Mouse (Mus musculus): ENCODE results near the gene Gpr87. TPM values are rescaled to one million over a fixed set of nuclear protein-coding genes. Genes with fewer than 3 reads are reported as not detected.
A peak's percentile ranks its signal among the peaks of the same experiment; 100 is the strongest.

The Gpr87 gene
- polyA plus RNA-seq, 1 experiment from 2014 or later, result 3.3 TPM

DNA sequence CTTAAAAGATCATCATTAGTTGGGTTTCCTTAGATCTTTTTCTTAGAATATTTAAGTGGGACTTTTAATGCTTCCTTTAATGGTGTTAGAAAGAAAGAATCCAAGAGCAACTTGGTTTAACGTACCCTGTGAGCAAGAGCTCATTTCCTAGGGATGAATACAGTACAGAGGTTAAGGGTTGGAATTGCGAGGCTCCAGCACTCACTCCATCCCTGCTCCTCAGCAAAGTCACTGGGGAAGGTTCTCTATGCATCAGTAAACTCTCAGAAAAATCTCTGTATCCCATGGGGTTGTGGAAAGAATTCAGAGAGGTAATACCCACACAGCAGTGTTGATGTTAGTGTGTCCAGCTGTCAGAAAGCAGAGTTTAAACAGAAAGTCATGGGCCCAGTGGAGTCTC is 54.8 kb downstream of the Gpr87 start:
- DNase-seq (ENCODE audit: low spot score), result no peak

DNA sequence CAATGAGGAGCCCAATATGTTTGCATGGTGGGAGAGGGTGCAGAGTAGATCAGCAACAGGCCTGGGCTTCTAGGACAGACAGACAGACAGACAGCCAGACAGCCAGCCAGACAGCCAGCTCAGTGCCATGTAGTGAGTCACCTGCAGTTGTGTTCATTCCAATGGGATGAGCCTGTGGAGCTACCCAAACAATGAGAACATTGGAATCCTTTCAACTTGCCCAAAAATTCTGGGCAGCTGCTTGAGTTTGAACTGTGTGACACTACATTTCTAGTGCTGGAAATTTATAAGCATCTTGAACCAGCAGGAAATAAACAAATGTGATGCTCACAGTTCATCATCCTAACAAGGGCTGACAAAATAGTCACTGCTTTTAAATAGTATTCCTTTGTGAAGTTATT is 55.3 kb downstream of the Gpr87 start:
- DNase-seq (ENCODE audit: low spot score), result no peak

DNA sequence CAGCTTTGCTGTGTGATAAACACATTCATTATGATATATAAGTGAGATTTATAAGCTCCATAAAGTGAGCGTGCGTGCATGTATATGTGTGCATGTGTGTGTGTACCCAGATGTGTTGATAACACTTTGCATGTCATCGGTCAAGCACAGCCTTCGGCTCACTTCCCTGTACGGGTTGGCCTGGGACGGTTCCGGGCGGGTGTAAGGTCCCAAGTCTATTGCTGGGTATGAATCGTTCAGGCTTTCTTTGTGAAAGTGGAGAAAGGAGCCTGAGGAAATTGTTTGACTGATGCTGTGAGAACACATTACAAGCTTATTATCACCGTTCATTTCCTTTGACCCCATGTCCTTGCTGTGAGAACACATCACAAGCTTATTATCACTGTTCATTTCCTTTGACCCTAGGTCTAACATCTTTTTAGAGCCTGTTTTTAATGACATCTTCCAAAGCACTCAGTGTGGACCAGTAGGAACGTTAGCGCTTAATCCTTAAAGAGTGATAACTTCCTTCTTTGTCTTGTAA is 55.9 kb downstream of the Gpr87 start:
- DNase-seq (ENCODE audit: low spot score), result no peak

GRCm38 (mm10) chr3:59135911-59136653 is 58.8 kb downstream of the Gpr87 start:
- no peak for DNase-seq (ENCODE audit: low spot score)

- DNase-seq (ENCODE audit: low spot score), result peak; percentile 17
Measured at GRCm38 (mm10) chr3:59133189-59133588, 61.7 kb downstream of the Gpr87 start.

- DNase-seq (ENCODE audit: low spot score), result no peak
Measured at GRCm38 (mm10) chr3:59131966-59132365, 62.9 kb downstream of the Gpr87 start.

GRCm38 (mm10) chr3:59131081-59131480 is 63.8 kb downstream of the Gpr87 start:
- no peak for DNase-seq (ENCODE audit: low spot score)

DNA sequence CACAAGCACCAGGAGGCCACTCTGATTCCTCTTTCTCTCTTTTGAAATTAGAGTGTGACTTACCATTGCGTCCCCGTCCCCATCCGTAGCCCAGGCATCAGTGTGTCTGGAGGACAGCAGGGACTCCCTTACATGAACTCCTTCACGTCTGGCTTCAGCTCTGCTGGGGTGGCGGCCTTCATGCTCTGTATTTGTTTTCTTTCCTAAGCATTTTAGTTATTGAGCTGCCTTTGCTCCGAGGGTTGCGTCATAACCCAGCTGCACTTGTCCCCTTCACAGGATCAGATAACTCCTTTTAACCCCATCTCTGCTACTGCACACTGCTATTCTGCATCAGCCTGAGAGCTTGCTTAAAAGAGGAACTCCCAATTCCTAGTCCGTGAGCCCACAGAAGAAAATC is 64.5 kb downstream of the Gpr87 start:
- DNase-seq (ENCODE audit: low spot score), result peak; percentile 53

- DNase-seq (ENCODE audit: low spot score), result no peak
Measured at GRCm38 (mm10) chr3:59129547-59129946, 65.4 kb downstream of the Gpr87 start.

Other genes starting within 250 kb of the Gpr87 start
- gene Med12l, start 189.3 kb downstream of the Gpr87 start, polyA plus RNA-seq (2015; fragmentation: Nextera tagmentation; extraction: Ambion mirVana), result 0.53 and 0.57 TPM in 2 replicates
- 26.4 and 27.8 TPM in 2 replicates for gene Gpr171, start 93.3 kb downstream of the Gpr87 start, polyA plus RNA-seq (2015; fragmentation: Nextera tagmentation; extraction: Ambion mirVana)
- 6.9 and 7.3 TPM in 2 replicates for gene P2ry14, start 41.5 kb downstream of the Gpr87 start, polyA plus RNA-seq (2015; fragmentation: Nextera tagmentation; extraction: Ambion mirVana)
- gene P2ry13, start 15.8 kb upstream of the Gpr87 start, polyA plus RNA-seq (2015; fragmentation: Nextera tagmentation; extraction: Ambion mirVana), result 4.6 and 5.3 TPM in 2 replicates
- gene P2ry12, start 67.8 kb upstream of the Gpr87 start, polyA plus RNA-seq (2015; fragmentation: Nextera tagmentation; extraction: Ambion mirVana), result 3.4 and 4.1 TPM in 2 replicates
- gene Igsf10, start 149.3 kb upstream of the Gpr87 start, polyA plus RNA-seq (2015; fragmentation: Nextera tagmentation; extraction: Ambion mirVana), result 1.1 and 1.3 TPM in 2 replicates

Measured in thymus, postnatal 0 days (tissue).